Mouse (Mus musculus) T-cell, adult 2 months (primary cell): ENCODE measurements around the gene Ehhadh.
"Not testable (repeated sequence)": the region's sequence is repeated elsewhere in the genome, so short reads cannot be mapped to it uniquely, and the experiment has no call there.

Experiments used
- DNase-seq: peaks from one replicate; pipeline ENCODE4 v3.0.0; 2022; ENCODE audit warnings: low spot score

Ehhadh gene

DNA sequence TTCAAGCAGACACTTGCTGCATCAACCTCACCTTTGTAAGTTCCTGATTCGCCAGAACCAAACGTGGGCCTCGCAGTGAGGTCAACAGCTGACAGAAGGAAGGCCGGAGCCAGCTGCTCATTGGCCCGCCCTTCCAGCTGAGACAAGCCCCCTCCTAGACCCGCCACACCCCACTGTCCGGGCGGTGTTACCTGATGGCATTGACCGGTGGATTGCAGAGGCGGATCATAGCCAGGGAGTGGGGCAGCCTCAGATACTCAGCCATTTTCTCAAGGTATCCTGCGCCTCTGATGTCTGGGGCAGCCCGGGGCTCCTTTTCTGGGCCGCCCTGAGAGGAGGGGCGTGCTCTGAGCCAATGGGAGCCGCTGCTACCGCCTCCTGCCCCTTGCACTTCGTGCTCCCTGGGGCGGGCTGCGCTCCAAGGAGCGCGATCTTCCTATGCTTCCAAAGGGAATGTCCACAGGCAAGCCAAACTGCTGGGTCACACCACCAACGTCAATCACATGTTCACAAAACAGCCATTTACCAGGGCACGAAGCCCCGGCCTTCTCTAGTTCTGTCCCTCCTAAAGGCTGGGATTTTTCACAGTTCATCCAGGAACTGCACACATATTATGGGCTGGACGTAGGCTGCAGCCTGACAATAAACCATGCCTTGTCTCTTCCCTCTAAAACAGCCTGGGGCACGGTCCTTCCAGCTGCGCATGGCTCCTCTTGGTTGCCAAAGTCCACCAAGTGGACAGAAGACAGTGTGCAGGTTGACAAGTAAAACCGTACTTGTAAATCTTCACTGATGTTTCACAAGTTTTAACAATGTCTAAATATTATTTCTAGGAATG is at the start of gene Ehhadh:
Gene Ehhadh (minus strand): TSS at position 292 of the 838 bp plus-strand sequence.
- peak; percentile 51 for DNase-seq

GRCm38 (mm10) chr16:21836311-21837072 is 48.9 kb upstream of the Ehhadh start:
- DNase-seq = peak; percentile 27

DNA sequence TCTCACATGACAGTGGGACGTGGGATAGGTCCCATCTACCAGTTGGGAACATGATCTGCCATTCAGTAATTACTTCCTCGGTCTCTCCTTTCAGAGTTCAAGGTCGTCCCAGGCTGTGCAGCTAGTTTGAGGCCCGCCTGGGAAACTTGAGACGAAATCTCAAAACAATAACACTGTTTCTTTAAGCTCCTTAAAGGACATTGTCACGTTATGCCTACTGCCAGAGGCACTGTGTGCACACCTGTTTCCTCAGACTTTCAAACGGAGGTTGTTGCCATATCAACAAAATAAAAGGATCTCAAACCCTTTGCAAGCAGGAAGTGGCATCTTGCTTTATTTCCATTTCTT is 48.0 kb upstream of the Ehhadh start:
- peak; percentile 48 for DNase-seq

DNA sequence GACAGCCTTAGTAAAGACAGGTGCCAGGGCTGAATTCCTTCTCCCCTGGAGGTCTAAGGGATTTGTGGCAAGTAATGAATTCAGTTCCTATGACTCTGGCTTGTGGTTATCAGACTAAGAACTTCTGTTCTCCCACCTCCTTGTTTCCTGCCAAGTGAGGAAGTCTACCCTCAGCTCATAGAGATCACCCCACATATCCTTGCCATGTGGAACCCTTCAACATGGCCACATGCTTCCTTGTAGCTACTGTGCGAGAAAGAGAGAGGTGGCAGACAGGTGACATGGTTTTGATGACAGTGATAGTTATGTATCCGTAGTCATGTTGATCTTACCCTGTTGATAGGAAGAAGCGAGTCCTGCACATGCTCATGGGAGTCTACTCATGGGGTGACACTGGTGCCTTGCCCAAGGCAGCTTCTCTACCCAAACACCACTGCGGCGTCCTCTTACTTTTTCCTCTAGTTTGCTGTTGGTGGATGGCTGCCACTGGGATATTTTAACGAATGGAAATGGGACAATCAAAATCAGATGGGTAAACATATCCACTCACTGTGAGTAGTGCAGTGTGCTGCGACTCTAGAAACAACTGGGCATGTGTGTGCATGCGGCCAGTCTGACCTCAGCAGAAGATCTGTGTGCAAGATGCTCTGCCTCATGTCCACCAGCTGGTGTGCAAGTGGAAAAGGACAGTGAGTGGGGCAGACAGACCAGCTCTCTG is 47.4 kb upstream of the Ehhadh start:
- DNase-seq = no peak

DNA sequence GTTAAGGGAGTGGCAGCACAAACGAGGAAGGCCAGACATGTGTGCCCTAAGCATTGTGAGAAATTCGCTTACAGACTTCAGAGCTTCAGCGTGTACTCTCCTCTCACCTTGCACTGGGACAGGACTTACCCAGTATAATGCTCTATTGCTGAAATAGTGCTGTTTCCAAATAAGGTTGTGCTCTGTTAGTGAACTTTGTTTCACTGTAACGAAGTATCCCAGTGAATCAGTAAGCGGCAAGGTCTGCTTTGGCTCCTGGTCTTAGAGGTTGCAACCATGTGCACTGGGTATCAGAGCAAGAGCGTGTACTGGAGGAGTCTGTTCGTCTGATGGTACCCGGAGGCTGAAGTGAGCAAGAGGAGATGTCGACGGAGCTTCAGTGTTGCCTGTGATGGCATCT is 46.4 kb upstream of the Ehhadh start:
- DNase-seq = no peak

GRCm38 (mm10) chr16:21833469-21833868 is 45.9 kb upstream of the Ehhadh start:
- no peak for DNase-seq

DNA sequence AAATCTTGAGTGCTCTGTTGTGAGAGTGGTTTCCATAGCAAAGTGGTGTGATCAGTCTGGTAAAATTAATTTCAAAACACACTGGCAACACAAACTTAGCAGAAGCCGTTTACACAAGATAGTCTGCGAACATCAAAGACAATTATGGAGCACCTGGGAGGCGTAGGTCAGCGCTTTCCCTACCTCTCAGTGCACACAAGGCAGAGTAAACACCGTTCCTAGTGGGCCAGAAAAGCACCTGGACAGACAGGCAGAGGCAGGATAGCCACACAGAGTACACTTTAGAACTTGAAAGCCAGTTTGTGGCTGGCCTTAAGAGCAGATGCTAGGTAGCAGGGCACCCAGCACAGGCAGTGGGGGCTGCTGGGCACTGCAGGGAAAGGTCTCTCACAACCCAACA is 44.2 kb upstream of the Ehhadh start:
- no peak for DNase-seq

GRCm38 (mm10) chr16:21830784-21831183 is 43.2 kb upstream of the Ehhadh start:
- no peak for DNase-seq

DNA sequence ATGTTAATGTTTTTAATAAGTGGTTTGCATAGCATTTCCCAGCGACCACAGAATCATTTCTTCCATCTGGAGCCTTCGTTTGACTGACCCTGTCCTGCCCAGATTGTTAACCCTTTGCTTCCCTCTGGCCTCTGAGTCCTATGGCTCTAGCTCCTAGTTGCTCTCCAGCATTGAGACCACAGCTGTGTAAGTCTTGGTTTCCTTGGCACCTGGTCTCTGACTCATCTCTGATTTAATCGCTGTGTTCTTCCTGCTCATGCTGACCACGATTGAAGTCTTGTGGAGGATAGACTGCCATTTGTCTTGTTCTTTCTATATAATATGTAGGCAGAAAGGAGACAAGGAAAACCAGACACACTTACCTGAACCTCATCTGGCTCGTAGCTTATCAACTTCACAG is 42.1 kb upstream of the Ehhadh start:
- DNase-seq = no peak

DNA sequence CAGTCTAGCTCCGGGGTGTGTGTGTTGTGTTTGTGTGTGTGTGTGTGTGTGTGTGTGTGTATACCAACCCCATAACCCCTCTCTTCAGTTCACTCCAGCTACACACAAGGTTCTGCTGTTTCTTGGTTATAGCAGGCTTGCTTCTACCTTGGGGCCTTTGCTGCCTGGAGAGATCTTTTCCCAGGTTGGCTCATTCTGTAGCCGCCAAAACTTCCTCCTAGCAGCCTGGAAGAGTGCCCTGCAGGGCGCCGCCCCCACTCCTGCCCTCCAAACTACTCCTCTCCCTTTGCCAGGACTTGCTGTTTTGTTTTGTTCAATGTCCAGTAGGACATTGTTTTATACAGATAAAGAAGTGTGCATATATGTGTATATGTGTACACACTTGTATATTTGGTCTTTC is 40.0 kb upstream of the Ehhadh start:
- no peak for DNase-seq

DNA sequence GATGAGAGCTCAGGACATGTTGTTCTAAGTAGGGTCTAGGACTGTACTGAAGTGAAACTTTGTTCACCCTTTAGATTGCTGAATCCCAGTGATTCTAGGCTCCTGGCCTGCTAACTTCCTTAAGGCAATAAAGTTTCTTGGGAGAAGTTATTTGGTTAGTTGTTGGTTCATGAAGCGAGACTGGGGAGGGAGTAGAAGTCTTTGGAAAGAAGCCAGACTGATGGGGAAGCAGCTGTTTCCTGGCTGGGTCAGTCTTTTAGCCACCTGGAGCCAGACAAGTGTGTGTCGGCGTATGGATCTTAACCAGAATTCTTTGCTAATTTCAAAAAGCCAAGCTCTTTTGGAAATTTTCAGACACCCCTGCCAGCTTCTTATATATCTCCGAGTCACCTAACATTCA is 39.5 kb upstream of the Ehhadh start:
- no peak for DNase-seq

DNA sequence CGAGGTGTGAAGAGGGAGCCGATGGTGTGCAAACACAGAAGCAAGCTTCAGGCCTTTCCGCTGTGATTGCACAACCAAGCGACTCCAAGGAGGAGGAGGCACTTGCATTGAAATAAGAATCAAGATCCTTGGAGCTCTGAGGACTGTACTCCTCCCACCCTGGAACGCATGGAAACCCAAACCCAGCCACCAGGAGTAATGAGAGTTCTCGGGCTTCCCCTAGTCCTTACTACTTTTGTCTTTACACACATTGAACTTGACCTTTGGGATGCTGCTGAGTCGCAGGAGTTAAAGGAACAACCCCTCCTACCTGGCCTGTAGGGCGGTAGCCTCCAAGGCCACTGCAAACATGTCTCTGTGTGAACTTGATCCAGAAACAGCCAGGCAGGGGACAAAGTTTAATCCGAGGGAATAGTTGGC is 38.0 kb upstream of the Ehhadh start:
- DNase-seq = no peak

DNA sequence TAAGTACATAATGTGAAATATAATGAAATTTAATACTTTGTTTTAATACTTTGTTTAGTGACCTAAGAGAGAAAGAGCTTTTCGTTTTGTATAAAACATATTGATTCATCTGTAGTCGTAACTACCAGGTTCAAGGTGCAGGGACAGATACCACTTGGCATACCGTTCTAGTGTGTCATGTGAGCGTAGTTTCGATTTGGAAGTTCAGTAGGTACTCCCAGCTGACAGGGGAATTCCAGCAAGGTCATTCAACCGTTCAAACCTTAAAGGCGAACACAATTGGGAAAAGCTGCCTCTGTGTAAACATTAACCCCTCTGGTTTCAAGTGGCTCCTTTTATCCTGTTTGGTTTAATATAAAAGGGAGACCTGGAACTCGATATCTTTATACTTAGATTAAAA is 31.0 kb upstream of the Ehhadh start:
- no peak for DNase-seq

GRCm38 (mm10) chr16:21818132-21818531 is 30.5 kb upstream of the Ehhadh start:
- DNase-seq = no peak

- no peak for DNase-seq
These were observed 28.0 kb upstream of the Ehhadh start for GRCm38 (mm10) chr16:21815669-21816010.

GRCm38 (mm10) chr16:21814861-21815668 is 27.5 kb upstream of the Ehhadh start:
- DNase-seq = no peak

- DNase-seq = no peak
These were observed 25.7 kb upstream of the Ehhadh start for GRCm38 (mm10) chr16:21813164-21813834.

DNA sequence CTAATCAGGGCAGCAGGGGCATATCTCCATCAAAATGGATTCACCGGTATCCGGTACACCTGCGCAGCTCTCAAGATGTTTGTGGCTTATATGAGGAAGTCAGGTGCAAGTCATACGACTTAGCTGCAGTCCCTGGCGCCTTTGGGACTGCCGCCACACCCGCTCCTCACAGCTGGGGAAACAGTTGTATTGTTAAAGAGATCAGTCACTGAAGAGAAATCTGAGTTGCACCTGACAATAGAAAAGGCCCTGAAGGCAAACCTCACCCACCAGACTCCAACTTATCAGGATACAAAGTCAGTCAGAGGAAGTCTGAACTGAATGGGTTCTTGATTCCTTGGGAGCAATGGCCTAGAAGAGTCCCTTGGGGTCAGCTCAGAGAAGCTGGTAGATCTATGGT is 20.2 kb upstream of the Ehhadh start:
- not testable (repeated sequence) for DNase-seq

GRCm38 (mm10) chr16:21806892-21807291 is 19.3 kb upstream of the Ehhadh start:
- no peak for DNase-seq

GRCm38 (mm10) chr16:21804258-21804657 is 16.7 kb upstream of the Ehhadh start:
- no peak for DNase-seq

- no peak for DNase-seq
These were observed 7.5 kb upstream of the Ehhadh start for GRCm38 (mm10) chr16:21795071-21795470.

DNA sequence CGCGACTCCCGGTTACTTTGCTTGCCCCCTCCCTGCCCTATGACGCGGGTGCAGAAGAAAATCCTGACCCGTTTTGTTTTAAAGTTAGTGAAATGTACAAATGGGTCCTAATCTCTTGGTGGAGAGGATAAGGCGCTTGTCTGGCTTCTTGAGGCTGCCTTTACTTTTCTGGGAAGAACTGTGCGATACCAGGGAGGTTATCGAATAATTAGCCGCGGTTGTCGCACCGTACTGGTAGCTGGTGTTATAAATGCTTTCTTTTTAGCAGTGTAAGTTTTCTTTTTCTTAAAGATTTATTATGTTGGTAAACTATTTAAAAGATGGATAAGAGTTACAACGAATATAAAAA is 7.1 kb upstream of the Ehhadh start:
- no peak for DNase-seq
